15 mouse cellular contexts compared by ENCODE assay signal in the genomic region with DNA sequence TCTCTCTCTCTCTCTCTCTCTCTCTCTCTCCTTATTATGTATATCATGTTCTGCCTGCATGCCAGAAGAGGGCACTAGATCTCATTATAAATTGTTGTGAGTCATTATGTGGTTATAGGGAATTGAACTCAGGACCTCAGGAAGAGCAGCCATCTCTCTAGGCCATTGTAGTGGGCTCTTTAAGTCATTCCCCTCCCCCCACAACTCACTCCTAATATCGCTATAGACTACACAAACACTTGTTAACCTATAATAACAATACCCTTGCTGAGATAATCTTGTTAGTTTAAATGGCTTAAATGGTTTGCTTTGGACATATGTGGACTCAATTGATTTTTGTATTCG. TPM values are rescaled to one million over a fixed set of nuclear protein-coding genes. Genes with fewer than 3 reads are reported as not detected.
DNase-seq lines count a peak whose midpoint lies in the region; ATAC-seq and TF ChIP-seq lines count a peak whose summit lies in the region.
"Had no signal": no experiment of that assay in that cellular context is flagged by ENCODE, and none has a peak within 500 bp of the region (broad histone marks: within the 10 kb centered on the region; RNA-seq: fewer than 3 reads in every experiment).

No protein-coding gene starts in this region.

- H3K4me1 ChIP-seq in hindbrain, postnatal 0 days (ENCODE audit: insufficient read depth, low read length): no peaks in the 10 kb centered on the region
- no peaks in the 10 kb centered on the region for H3K4me1 ChIP-seq in hindbrain, embryonic 12.5 days
- H3K4me1 ChIP-seq: limb, embryonic 12.5 days had no signal

- no peak overlapping the region for H3K9ac ChIP-seq in hindbrain, postnatal 0 days (replicated peaks; ENCODE audit: low read length)
- no peak overlapping the region for H3K9ac ChIP-seq in hindbrain, embryonic 12.5 days
- H3K9ac ChIP-seq: heart, embryonic 13.5 days; limb, embryonic 12.5 days had no signal

- DNase-seq in hindbrain, postnatal 0 days (ENCODE audit: low spot score): peak; percentile 16
- peak; percentile 58 for DNase-seq in 3T3-L1 (ENCODE audit: low read depth, low spot score)
- DNase-seq in adrenal gland, postnatal 4 days (ENCODE audit: low spot score in 2 of 2): no peak
- no peak for DNase-seq in ovary, postnatal 10 days (ENCODE audit: low spot score)
- DNase-seq: adrenal gland, postnatal 25 days; cerebellum, postnatal 10 days had no signal

- no peak for ATAC-seq in hindbrain, postnatal 0 days
- no peak for ATAC-seq in hindbrain, embryonic 12.5 days (ENCODE audit: low FRiP score)
- ATAC-seq in CD4-positive, CD25-positive, alpha-beta regulatory T cell, adult 4 months: peak; percentile 35
- ATAC-seq in granulocyte monocyte progenitor cell, adult 5-6 weeks (replicated peaks; ENCODE audit: poor library complexity, severe bottlenecking): peak; percentile 15; the same call in 1 of the 2 replicates
- no peak for ATAC-seq in frontal cortex, adult (ENCODE audit: low TSS enrichment)

- H3K27ac ChIP-seq in hindbrain, postnatal 0 days: no peak overlapping the region
- H3K27ac ChIP-seq in hindbrain, embryonic 12.5 days: no peak overlapping the region
- H3K27ac ChIP-seq: heart, embryonic 13.5 days; limb, embryonic 12.5 days had no signal

- H3K9me3 ChIP-seq in hindbrain, postnatal 0 days (ENCODE audit: low read length): no peaks in the 10 kb centered on the region
- no peaks in the 10 kb centered on the region for H3K9me3 ChIP-seq in hindbrain, embryonic 12.5 days (replicated peaks)
- H3K9me3 ChIP-seq: G1E; heart, embryonic 13.5 days; limb, embryonic 12.5 days had no signal

- TF ChIP-seq CTCF in hindbrain, postnatal 0 days (IDR thresholded peaks at IDR 0.05; ENCODE audit: low read depth): peak; percentile 31; the same call in 1 of the 2 replicates

- H3K4me2 ChIP-seq in hindbrain, postnatal 0 days (ENCODE audit: low read depth, low read length): no peak overlapping the region
- no peak overlapping the region for H3K4me2 ChIP-seq in hindbrain, embryonic 12.5 days (replicated peaks)
- H3K4me2 ChIP-seq: limb, embryonic 12.5 days had no signal

- H3K4me3 ChIP-seq in hindbrain, postnatal 0 days (ENCODE audit: low read length): no peak overlapping the region
- H3K4me3 ChIP-seq in hindbrain, embryonic 12.5 days: no peak overlapping the region
- H3K4me3 ChIP-seq: limb, embryonic 12.5 days had no signal

- no peaks in the 10 kb centered on the region for H3K36me3 ChIP-seq in hindbrain, postnatal 0 days (ENCODE audit: insufficient read depth, low read length)
- H3K36me3 ChIP-seq in hindbrain, embryonic 12.5 days: no peaks in the 10 kb centered on the region
- H3K36me3 ChIP-seq: heart, embryonic 13.5 days; limb, embryonic 12.5 days had no signal

- 43% methylated on average over 2 of the region's 2 CpGs for WGBS in hindbrain, postnatal 0 days
- WGBS in hindbrain, embryonic 12.5 days: 52% methylated on average over 2 of the region's 2 CpGs

- no peaks in the 10 kb centered on the region for H3K27me3 ChIP-seq in hindbrain, postnatal 0 days (ENCODE audit: insufficient read depth, low read length)
- no peaks in the 10 kb centered on the region for H3K27me3 ChIP-seq in hindbrain, embryonic 12.5 days
- H3K27me3 ChIP-seq: heart, embryonic 13.5 days had no signal

RNA-seq across cellular contexts. Expression of gene Tmem62, which starts 1.8 kb away (rescaled TPM):
- total RNA-seq in hindbrain, postnatal 0 days (2014; rRNA removed): 24.0 and 25.8 TPM in 2 replicates
- polyA plus RNA-seq in hindbrain, postnatal 0 days (2015; fragmentation: Nextera tagmentation; extraction: Ambion mirVana): 12.6 and 13.8 TPM in 2 replicates
- polyA plus RNA-seq in hindbrain, embryonic 12.5 days (2016; fragmentation: Nextera tagmentation; extraction: Ambion mirVana): 6.2 and 6.3 TPM in 2 replicates
- 10 to 100 TPM; 11.0 to 15.5 TPM for polyA plus RNA-seq in CD4-positive, CD25-positive, alpha-beta regulatory T cell, adult 4 months (2017; shearing (Covaris generic))
- 5.1 and 6.5 TPM in 2 replicates for total RNA-seq in granulocyte monocyte progenitor cell, adult 5-6 weeks (2014; fragmentation: Nextera tagmentation)
- total RNA-seq in granulocyte monocyte progenitor cell, adult 5-6 weeks (2017): 11.0 and 18.7 TPM in 2 replicates
- 10 to 100 TPM in 1 of 2 experiments, 1 to 10 TPM in 1; 9.3 to 10.8 TPM for total RNA-seq in adrenal gland, postnatal 4 days (2021)

RNA-seq across cellular contexts. Expression of gene Ubr1, which starts 8.2 kb away (rescaled TPM):
- 27.8 and 34.8 TPM in 2 replicates for total RNA-seq in hindbrain, postnatal 0 days (2014; rRNA removed)
- polyA plus RNA-seq in hindbrain, postnatal 0 days (2015; fragmentation: Nextera tagmentation; extraction: Ambion mirVana): 27.3 and 27.5 TPM in 2 replicates
- 28.6 and 33.4 TPM in 2 replicates for polyA plus RNA-seq in hindbrain, embryonic 12.5 days (2016; fragmentation: Nextera tagmentation; extraction: Ambion mirVana)
- polyA plus RNA-seq in CD4-positive, CD25-positive, alpha-beta regulatory T cell, adult 4 months (2017; shearing (Covaris generic)): 10 to 100 TPM; 46.2 to 47.3 TPM
- total RNA-seq in granulocyte monocyte progenitor cell, adult 5-6 weeks (2014; fragmentation: Nextera tagmentation): 26.0 and 29.1 TPM in 2 replicates
- 26.0 and 33.2 TPM in 2 replicates for total RNA-seq in granulocyte monocyte progenitor cell, adult 5-6 weeks (2017)
- 10 to 100 TPM; 35.8 to 38.7 TPM for total RNA-seq in adrenal gland, postnatal 4 days (2021)

RNA-seq across cellular contexts. Expression of gene Ccndbp1, which starts 29.5 kb away (rescaled TPM):
- 40.0 and 42.3 TPM in 2 replicates for total RNA-seq in hindbrain, postnatal 0 days (2014; rRNA removed)
- polyA plus RNA-seq in hindbrain, postnatal 0 days (2015; fragmentation: Nextera tagmentation; extraction: Ambion mirVana): 76.5 and 80.2 TPM in 2 replicates
- polyA plus RNA-seq in hindbrain, embryonic 12.5 days (2016; fragmentation: Nextera tagmentation; extraction: Ambion mirVana): 59.1 and 61.0 TPM in 2 replicates
- 100 to 1,000 TPM; 149 to 151 TPM for polyA plus RNA-seq in CD4-positive, CD25-positive, alpha-beta regulatory T cell, adult 4 months (2017; shearing (Covaris generic))
- total RNA-seq in granulocyte monocyte progenitor cell, adult 5-6 weeks (2014; fragmentation: Nextera tagmentation): 27.0 and 35.7 TPM in 2 replicates
- 30.5 and 40.2 TPM in 2 replicates for total RNA-seq in granulocyte monocyte progenitor cell, adult 5-6 weeks (2017)
- total RNA-seq in adrenal gland, postnatal 4 days (2021): 10 to 100 TPM; 52.7 to 53.5 TPM

RNA-seq across cellular contexts. Expression of gene Epb42, which starts 58.2 kb away (rescaled TPM):
- 0.07 and 0.73 TPM in 2 replicates for total RNA-seq in hindbrain, postnatal 0 days (2014; rRNA removed)
- polyA plus RNA-seq in hindbrain, postnatal 0 days (2015; fragmentation: Nextera tagmentation; extraction: Ambion mirVana): 0.06 and 0.18 TPM in 2 replicates
- polyA plus RNA-seq in hindbrain, embryonic 12.5 days (2016; fragmentation: Nextera tagmentation; extraction: Ambion mirVana): 5.3 and 6.8 TPM in 2 replicates
- under 1 TPM; 0.35 to 0.42 TPM for polyA plus RNA-seq in CD4-positive, CD25-positive, alpha-beta regulatory T cell, adult 4 months (2017; shearing (Covaris generic))
- total RNA-seq in granulocyte monocyte progenitor cell, adult 5-6 weeks (2014; fragmentation: Nextera tagmentation): not detected in 2 replicates
- total RNA-seq in granulocyte monocyte progenitor cell, adult 5-6 weeks (2017): not detected in 2 replicates
- 10 to 100 TPM in 1 of 2 experiments, 1 to 10 TPM in 1; 6.1 to 16.0 TPM for total RNA-seq in adrenal gland, postnatal 4 days (2021)
- total RNA-seq: adrenal gland, postnatal 25 days; gastrocnemius, adult 18-20 months; layer of hippocampus, adult 8-10 months had no signal

Comparison
In these comparisons a context has a peak if more than half of its experiments do, and no peak if none do; other contexts are left out.
1. ATAC-seq: peak in CD4-positive, CD25-positive, alpha-beta regulatory T cell, adult 4 months (single experiment) and granulocyte monocyte progenitor cell, adult 5-6 weeks (single experiment); none in hindbrain, postnatal 0 days (single experiment), hindbrain, embryonic 12.5 days (single experiment) and frontal cortex, adult (single experiment).
2. DNase-seq: peak in hindbrain, postnatal 0 days (single experiment) and 3T3-L1 (single experiment); none in adrenal gland, postnatal 4 days (0 of 2) and ovary, postnatal 10 days (single experiment).